In the genomic region with DNA sequence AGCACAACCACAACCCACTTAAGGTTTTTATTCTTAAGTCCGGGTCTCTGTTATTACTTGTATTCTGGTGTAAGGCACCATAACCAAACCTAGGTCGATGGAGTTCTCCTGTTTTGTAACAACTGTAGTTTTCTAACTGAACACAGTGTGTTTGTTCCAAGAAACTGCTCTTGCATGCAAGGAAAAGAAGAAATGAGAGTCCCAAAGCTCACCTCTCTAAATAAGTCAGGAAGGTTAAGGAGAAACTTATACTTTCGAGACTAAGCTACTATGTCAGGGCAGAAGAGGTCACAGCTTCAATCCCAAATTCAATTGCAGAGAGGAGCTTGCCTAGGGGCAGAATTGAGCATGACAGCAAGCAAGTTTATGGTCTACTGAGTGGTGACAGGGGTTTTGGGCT, we compare ENCODE assay signal across 18 mouse cellular contexts.
DNase-seq lines count a peak whose midpoint lies in the region; TF ChIP-seq lines count a peak whose summit lies in the region.
"Had no signal": no experiment of that assay in that cellular context is flagged by ENCODE, and none has a peak within 500 bp of the region (broad histone marks: within the 10 kb centered on the region; RNA-seq: fewer than 3 reads in every experiment).

No protein-coding gene starts in this region.

- no peak for TF ChIP-seq POLR2A in kidney, adult 2 months (IDR thresholded peaks at IDR 0.05; ENCODE audit: low read depth, low read length)

- peaks cover 18% of the 10 kb centered on the region for H3K4me1 ChIP-seq in kidney, adult 2 months (ENCODE audit: control insufficient read depth, insufficient read depth, low read length)

- DNase-seq in kidney, adult 11 months = peak; percentile 27
- DNase-seq in kidney, postnatal 10 days = no peak
- peak; percentile 75 for DNase-seq in kidney, adult 2 months
- no peak for DNase-seq in kidney, postnatal 14 days
- DNase-seq in kidney, adult 9 months = peak; percentile 77
- DNase-seq in kidney, postnatal 4 days = no peak
- DNase-seq: adrenal gland, adult 2 months; adrenal gland, adult 8-10 months; adrenal gland, postnatal 10 days; adrenal gland, postnatal 14 days; adrenal gland, postnatal 25 days; adrenal gland, postnatal 36 days; B cell, adult 2 months; cerebellum, adult 11 months; cerebellum, adult 11-12 months; cerebellum, adult 18-20 months had no signal

- no peak for TF ChIP-seq CTCF in kidney, adult 2 months (conservative IDR thresholded peaks at IDR 0.05; ENCODE audit: insufficient read depth, insufficient read length, low read depth, low read length)

- H3K36me3 ChIP-seq in kidney, adult 2 months (ENCODE audit: control insufficient read depth, insufficient read depth, low read length) = no peaks in the 10 kb centered on the region
- H3K36me3 ChIP-seq: G1E had no signal

- peak overlapping the region; percentile 97 for H3K27ac ChIP-seq in kidney, adult 2 months (ENCODE audit: insufficient read depth, low read depth, low read length)

- 37% methylated on average over 3 of the region's 3 CpGs for WGBS in kidney, adult 2 months

- H3K27me3 ChIP-seq in kidney, adult 2 months (replicated peaks; ENCODE audit: control insufficient read depth, insufficient read depth, low read length) = no peaks in the 10 kb centered on the region
- H3K27me3 ChIP-seq: Patski had no signal

- no peak overlapping the region for H3K4me3 ChIP-seq in kidney, adult 2 months (ENCODE audit: insufficient read depth, low read depth, low read length)

Comparison
In these comparisons a context has a peak if more than half of its experiments do, and no peak if none do; other contexts are left out.
1. DNase-seq: peak in kidney, adult 11 months (single experiment), kidney, adult 2 months (single experiment) and kidney, adult 9 months (single experiment); none in kidney, postnatal 10 days (single experiment), kidney, postnatal 14 days (single experiment) and kidney, postnatal 4 days (0 of 2).